Mouse (Mus musculus): ENCODE data around the gene Usp30.

GRCm38 (mm10) chr5:114063958-114064357, 1.3 kb upstream of the Usp30 start:
- TF ChIP-seq ZNF384 (IDR thresholded peaks at IDR 0.05; ENCODE audit: low read depth, low read length) (no peak), MAFK (IDR thresholded peaks at IDR 0.05; ENCODE audit: insufficient read depth, low read depth, low read length) (no peak), HCFC1 (IDR thresholded peaks at IDR 0.05; ENCODE audit: borderline replicate concordance, insufficient read depth, low read length) (no peak), CHD2 (IDR thresholded peaks at IDR 0.05; ENCODE audit: low read depth, low read length) (no peak), ZC3H11A (IDR thresholded peaks at IDR 0.05; ENCODE audit: borderline replicate concordance, low read depth, low read length) (no peak)
